Mouse (Mus musculus): ENCODE measurements around the gene Cdkn1b.

GRCm38 (mm10) chr6:134928889-134929310 lies 8.7 kb downstream of the Cdkn1b start:
- no peak for TF ChIP-seq CTCF (IDR thresholded peaks at IDR 0.05; ENCODE audit: borderline replicate concordance, insufficient read depth, low read depth, low read length)
- no peak for TF ChIP-seq POLR2A (IDR thresholded peaks at IDR 0.05; ENCODE audit: borderline replicate concordance, insufficient read depth, low read length)
